8 mouse cellular contexts compared by ENCODE assay signal in the genomic region with DNA sequence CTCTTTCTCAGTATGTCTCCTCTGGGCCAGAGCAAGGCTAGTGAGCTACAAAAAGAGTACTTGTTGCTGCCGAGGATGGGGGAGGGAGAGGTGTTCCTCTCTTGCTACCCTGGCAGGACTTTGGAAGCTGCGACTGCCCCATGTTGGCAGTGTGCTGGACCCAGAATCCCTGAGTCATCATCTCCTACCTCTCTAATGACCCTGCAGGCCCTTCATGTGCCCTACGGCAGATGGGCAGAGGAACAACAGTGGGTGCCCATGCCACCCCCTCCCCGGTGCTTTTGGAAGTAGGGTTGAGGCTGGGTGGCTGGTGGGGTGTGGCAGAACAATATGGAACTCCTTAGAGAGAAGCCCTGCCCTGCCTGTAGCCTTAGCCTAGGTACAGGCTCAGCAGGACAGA.
DNase-seq lines count a peak whose midpoint lies in the region; ATAC-seq and TF ChIP-seq lines count a peak whose summit lies in the region.

No protein-coding gene starts in this region.

- H3K27me3 ChIP-seq in midbrain, embryonic 10.5 days (ENCODE audit: low read depth, poor library complexity, severe bottlenecking) = no peaks in the 10 kb centered on the region
- H3K27me3 ChIP-seq in midbrain, embryonic 11.5 days (ENCODE audit: control insufficient read depth, insufficient read depth, low read length) = no peaks in the 10 kb centered on the region
- H3K27me3 ChIP-seq in kidney, adult 2 months (replicated peaks; ENCODE audit: control insufficient read depth, insufficient read depth, low read length) = no peaks in the 10 kb centered on the region
- H3K27me3 ChIP-seq in myocyte (ENCODE audit: control insufficient read depth, insufficient read depth, insufficient read length) = no peaks in the 10 kb centered on the region

- H3ac ChIP-seq in myocyte (ENCODE audit: control insufficient read depth, insufficient read length) = no peak overlapping the region

- H3K27ac ChIP-seq in midbrain, embryonic 10.5 days (replicated peaks) = peak overlapping the region; percentile 72
- H3K27ac ChIP-seq in midbrain, embryonic 11.5 days (ENCODE audit: low read depth, low read length) = no peak overlapping the region; the same call in 1 of the 2 replicates
- peak overlapping the region; percentile 74 for H3K27ac ChIP-seq in kidney, adult 2 months (ENCODE audit: insufficient read depth, low read depth, low read length)

- H3K9ac ChIP-seq in midbrain, embryonic 11.5 days (ENCODE audit: low read length) = no peak overlapping the region

- DNase-seq in adrenal gland, adult (ENCODE audit: inconsistent age in 2 of 2, low spot score in 1 of 2) = peak; percentile 58 to 76
- DNase-seq in adrenal gland, postnatal 25 days = no peak
- no peak for DNase-seq in midbrain, embryonic 10.5 days (ENCODE audit: low spot score)
- no peak for DNase-seq in midbrain, embryonic 11.5 days (ENCODE audit: low spot score, missing footprints)
- peak; percentile 94 for DNase-seq in kidney, adult 2 months
- no peak for DNase-seq in spleen, postnatal 10 days (ENCODE audit: low spot score in 2 of 2)
- DNase-seq in retina, embryonic 14.5 days (ENCODE audit: low spot score) = no peak

- no peak for ATAC-seq in midbrain, embryonic 11.5 days (ENCODE audit: low FRiP score)

- H3K4me2 ChIP-seq in midbrain, embryonic 11.5 days = no peak overlapping the region
- peak overlapping the region; percentile 49 for H3K4me2 ChIP-seq in myocyte (ENCODE audit: low read depth)

- H3K9me3 ChIP-seq in midbrain, embryonic 10.5 days (replicated peaks) = no peaks in the 10 kb centered on the region
- no peaks in the 10 kb centered on the region for H3K9me3 ChIP-seq in midbrain, embryonic 11.5 days (ENCODE audit: control insufficient read depth, low read length)

- WGBS in midbrain, embryonic 10.5 days = 71% methylated on average over 4 of the region's 4 CpGs
- 67% methylated on average over 4 of the region's 4 CpGs for WGBS in midbrain, embryonic 11.5 days
- 21% methylated on average over 4 of the region's 4 CpGs for WGBS in kidney, adult 2 months

- peaks cover 68% of the 10 kb centered on the region for H3K36me3 ChIP-seq in midbrain, embryonic 10.5 days
- H3K36me3 ChIP-seq in midbrain, embryonic 11.5 days (ENCODE audit: control insufficient read depth, insufficient read depth, low read length) = peaks cover 4% of the 10 kb centered on the region; the same call in 1 of the 2 replicates
- no peaks in the 10 kb centered on the region for H3K36me3 ChIP-seq in kidney, adult 2 months (ENCODE audit: control insufficient read depth, insufficient read depth, low read length)
- H3K36me3 ChIP-seq in myocyte (ENCODE audit: control insufficient read depth, insufficient read depth) = no peaks in the 10 kb centered on the region

- no peak for TF ChIP-seq CTCF in kidney, adult 2 months (conservative IDR thresholded peaks at IDR 0.05; ENCODE audit: insufficient read depth, insufficient read length, low read depth, low read length)

- H3K79me2 ChIP-seq in myocyte (ENCODE audit: control insufficient read depth, insufficient read depth) = peaks cover 62% of the 10 kb centered on the region

- no peak for TF ChIP-seq POLR2A in kidney, adult 2 months (IDR thresholded peaks at IDR 0.05; ENCODE audit: low read depth, low read length)
- no peak for TF ChIP-seq POLR2A in myocyte (IDR thresholded peaks at IDR 0.05; ENCODE audit: insufficient read length, low read depth)

- H3K4me3 ChIP-seq in midbrain, embryonic 10.5 days = no peak overlapping the region
- no peak overlapping the region for H3K4me3 ChIP-seq in midbrain, embryonic 11.5 days (ENCODE audit: low read depth, low read length)
- no peak overlapping the region for H3K4me3 ChIP-seq in kidney, adult 2 months (ENCODE audit: insufficient read depth, low read depth, low read length)
- no peak overlapping the region for H3K4me3 ChIP-seq in myocyte

- peaks cover 97% of the 10 kb centered on the region for H3K4me1 ChIP-seq in midbrain, embryonic 10.5 days
- H3K4me1 ChIP-seq in midbrain, embryonic 11.5 days (ENCODE audit: control insufficient read depth, insufficient read depth, low read length) = peaks cover 41% of the 10 kb centered on the region
- H3K4me1 ChIP-seq in kidney, adult 2 months (ENCODE audit: control insufficient read depth, insufficient read depth, low read length) = peaks cover 72% of the 10 kb centered on the region

TF ChIP-seq in myocyte, 11 proteins besides CTCF, POLR2A, EP300 and RAD21:
- TF ChIP-seq MAX (IDR thresholded peaks at IDR 0.05; ENCODE audit: low read depth) = no peak
- no peak for TF ChIP-seq E2F4 (IDR thresholded peaks at IDR 0.05; ENCODE audit: insufficient read depth)
- TF ChIP-seq USF1 (IDR thresholded peaks at IDR 0.05; ENCODE audit: low read depth) = no peak
- TF ChIP-seq POLR2AphosphoS2 (IDR thresholded peaks at IDR 0.05; ENCODE audit: insufficient read length, low read depth) = peak; percentile 8
- no peak for TF ChIP-seq REST (IDR thresholded peaks at IDR 0.05; ENCODE audit: insufficient read depth, insufficient read length)

Comparison
In these comparisons a context has a peak if more than half of its experiments do, and no peak if none do; other contexts are left out.
1. DNase-seq: peak in adrenal gland, adult (2 of 2) and kidney, adult 2 months (single experiment); none in adrenal gland, postnatal 25 days (single experiment), midbrain, embryonic 10.5 days (single experiment), midbrain, embryonic 11.5 days (single experiment), spleen, postnatal 10 days (0 of 2) and retina, embryonic 14.5 days (single experiment).